Mouse (Mus musculus): ENCODE measurements around the gene Dok3.

Dok3 gene

DNA sequence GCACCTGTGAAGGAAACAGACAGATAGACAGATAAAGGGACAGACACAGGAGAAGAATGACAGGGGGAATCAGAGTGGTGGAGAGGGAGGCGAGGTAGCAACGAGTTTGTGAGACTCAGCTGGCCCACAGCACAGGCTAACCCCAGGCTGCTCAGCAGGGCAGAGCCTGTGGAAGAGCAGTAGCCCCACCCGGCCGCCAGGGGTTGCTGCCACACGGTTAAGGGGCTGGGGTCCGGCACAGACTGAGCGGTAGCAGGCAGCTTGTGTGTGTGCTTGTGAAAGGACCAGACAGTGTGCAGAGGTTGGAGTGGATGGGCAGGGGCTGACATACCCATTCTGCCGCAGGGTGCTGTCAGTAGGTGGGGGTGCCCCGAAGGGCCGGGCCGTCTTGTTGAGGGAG, 21.2 kb downstream of the Dok3 start:
- in situ Hi-C loops (cut with MboI) = no loop called here

DNA sequence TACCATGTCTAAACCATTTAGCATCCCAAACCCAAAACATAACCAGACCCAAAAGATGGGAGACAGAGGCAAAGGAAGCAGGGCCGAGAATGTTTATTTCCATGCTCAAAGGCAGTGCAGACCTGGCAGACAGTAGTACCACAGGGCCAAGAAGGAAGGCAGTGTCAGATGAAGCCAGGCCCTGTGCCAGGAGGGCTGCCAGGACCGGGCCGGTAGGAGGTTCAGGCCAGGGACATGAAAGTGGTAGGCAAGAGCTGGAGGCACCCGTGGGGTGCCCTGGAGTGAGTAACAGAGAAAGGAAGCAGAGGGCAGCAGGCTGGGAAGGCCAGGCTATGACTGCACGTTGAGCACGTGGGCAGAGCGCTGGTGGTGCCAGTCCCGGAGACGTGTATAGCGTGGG, 22.4 kb downstream of the Dok3 start:
- in situ Hi-C loops (cut with MboI) = no loop called here

DNA sequence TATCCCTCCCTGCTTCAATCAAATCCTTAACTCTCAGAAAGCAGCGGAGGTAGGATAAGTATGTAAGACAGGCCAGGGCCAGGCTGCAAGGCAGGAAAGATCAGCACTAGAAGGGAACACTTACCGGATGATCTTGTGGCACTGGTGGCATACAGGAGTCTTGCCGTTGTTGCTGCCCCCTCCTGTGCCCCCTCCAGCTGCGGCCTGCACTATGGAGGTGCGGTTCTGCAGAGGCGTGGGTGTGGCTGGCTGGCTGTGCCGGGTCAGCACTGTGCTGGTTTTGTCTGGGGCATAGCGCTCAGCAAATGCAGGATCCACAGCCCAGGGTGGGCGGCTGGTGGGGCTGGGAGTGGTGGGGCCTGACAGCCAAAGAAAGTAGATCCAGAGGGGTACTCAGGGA, 23.3 kb downstream of the Dok3 start:
- in situ Hi-C loops (cut with MboI) = no loop called here

DNA sequence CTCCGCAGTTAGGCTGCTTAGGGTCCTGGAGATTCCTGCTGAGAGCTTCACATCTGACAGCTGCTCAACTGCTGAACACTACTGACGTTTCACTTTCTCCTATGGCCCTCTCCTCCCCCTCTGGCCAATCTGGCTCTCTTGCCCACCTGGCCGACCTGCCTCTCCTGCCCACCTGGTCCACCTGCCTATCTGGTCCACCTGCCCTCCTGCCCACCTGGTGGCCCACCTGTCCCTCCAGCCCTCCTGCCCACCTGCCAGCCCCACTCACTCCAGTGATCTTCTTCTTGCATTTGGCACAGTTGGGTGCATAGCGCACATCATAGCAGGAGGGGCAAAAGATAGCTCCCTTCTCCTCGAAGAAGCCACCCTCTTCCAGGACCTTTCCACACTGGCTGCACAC, 24.7 kb downstream of the Dok3 start:
- in situ Hi-C loops (cut with MboI) = no loop called here

DNA sequence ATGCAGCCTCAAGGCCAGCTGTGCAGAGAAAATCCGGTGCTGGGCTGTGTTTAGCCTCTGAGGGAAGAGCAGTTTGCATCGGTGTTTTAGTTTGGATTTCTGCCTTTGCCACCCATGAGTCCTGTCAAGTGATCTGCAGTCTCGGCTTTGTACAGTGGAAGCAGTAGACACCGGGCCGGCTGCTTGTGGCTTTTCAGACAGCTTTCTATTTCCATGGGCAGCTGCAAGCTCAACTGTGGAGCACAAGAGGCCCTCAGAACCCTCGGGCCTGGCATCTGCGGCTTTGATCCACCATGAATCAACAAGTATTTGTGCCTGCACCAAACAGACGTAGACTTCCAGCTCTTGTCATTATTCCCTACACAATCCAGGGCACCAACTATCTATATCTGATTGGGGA, 26.7 kb downstream of the Dok3 start:
- in situ Hi-C loops (cut with MboI) = no loop called here

DNA sequence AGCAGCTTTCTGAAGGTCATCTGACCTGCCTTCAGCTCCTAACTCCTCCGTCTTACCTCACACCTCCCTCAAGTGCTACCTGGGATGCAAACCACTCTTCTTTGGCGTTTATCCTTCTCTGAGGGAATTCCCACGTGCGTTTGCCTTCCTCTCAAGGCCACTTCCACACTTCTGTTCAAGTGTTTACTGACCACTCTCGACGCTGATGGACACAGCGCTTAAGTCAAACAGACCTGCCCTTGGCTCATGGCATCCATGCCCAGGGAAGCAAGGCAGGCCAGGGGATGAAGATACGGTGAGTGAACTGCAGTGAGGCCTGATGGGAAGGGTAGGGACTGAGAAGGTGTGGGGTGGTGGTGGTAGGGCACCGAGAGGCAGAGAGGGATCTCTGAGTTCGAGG, 28.5 kb downstream of the Dok3 start:
- in situ Hi-C loops (cut with MboI) = no loop called here

DNA sequence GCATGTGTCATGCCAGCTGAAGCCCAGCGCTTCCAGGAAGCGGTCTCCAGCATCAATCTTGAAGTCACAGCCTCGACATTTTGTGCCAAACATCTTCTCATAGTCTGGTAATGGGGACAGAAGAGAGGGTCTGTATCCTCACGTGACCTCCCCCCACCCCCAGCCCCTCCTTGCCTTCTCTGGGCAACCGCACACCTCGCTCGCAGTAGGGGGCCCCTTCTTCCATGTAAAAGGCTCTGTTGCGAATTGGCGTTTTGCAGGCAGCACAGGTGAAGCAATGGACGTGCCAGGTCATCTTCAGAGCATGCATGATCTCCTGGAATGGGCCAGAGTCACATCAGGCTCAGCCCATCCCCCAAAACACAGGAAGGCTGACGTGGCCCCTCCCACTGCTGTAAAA, 30.2 kb downstream of the Dok3 start:
- in situ Hi-C loops (cut with MboI) = no loop called here

DNA sequence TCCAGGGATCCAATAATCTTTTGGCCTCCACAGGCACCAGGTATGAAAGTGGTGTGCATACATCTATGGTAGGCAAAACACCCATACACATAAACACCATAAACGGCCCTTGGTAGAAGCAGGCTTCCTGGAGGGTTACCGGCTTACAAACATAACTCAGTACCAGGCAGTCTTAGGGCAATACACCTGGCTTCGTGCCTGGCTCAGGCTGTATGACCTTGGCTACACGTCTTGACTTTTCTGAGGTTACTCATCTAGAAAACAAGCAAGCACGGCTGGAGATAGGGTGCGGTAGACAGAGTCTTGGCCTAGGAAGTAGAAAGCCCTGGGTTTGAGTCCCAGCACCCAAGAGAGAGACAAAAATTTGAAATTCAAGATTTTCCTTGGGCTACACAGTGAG, 32.4 kb downstream of the Dok3 start:
- in situ Hi-C loops (cut with MboI) = no loop called here

DNA sequence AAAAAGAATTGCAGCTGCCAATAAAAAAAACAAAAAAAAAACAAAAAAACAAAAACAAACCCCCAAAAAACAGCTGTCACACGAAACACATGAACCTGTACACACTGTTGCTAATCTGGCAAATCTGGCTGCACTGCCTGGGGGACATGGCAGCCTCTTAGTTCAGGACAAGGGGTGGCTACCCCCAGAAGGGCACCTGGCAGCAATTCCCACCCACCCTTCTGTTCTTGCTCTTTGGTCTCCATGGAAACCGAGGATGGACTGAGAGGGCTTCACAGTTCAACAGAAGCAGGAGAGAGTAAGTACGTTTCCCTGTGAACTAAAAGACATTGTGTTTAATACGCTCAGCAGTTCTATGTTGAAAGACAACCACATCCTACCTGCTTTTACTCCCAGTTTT, 33.4 kb downstream of the Dok3 start:
- in situ Hi-C loops (cut with MboI) = no loop called here

DNA sequence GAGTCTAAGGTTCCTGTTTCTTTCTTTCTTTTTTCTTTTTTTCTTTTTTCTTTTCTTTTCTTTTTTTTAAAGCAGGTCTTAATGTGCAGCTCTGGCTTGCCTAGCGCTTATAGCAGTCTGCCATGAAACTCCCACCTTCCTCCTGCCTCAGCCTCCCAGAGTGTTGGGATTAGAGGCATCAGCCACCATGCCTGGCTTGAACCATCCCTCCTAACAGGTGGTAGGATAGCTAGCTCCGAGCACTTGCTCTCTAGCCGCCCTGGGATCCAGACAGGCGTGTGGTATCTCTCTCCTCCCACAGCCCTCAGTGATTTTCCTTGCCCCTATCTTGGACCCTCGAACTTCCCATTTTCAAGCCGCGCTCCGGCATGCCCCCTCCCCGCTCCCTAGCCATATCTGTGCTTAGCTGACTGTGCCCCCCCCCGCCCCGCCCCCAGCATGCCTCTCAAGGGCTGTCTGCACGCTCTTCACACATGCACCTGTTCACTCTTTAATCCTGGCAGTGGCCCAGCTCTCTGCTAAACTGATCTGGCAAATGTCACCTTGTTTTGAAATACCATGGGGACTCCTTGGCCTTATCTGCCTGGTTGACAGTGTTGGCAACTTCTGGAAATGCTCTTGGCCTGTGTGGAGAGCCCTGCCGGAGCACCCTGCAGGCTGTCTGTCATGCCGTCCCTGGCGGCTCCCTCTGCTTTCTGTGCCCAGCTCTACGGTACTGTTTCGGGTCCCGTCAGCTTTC, 34.0 kb downstream of the Dok3 start:
- in situ Hi-C loops (cut with MboI) = no loop called here

DNA sequence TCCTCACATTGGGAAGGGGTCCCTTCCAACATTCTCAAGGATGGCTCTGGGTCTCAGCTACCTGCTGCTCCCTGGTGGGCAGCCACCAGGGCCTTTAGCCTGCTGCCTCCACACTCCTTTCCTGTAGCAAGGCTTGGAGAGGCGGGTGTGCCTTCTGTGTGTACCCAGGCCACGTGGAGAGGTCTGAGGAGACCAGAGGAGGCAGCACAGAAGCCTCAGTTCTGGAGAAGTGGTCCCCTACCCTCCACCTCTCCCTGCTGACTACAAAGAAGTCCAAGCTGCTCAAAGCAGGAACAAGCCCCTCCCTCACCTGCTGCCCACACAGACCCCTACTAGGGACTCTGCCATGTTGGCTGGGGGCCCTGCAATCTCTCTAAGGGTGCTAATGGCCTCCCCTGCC, 34.8 kb downstream of the Dok3 start:
- in situ Hi-C loops (cut with MboI) = no loop called here

DNA sequence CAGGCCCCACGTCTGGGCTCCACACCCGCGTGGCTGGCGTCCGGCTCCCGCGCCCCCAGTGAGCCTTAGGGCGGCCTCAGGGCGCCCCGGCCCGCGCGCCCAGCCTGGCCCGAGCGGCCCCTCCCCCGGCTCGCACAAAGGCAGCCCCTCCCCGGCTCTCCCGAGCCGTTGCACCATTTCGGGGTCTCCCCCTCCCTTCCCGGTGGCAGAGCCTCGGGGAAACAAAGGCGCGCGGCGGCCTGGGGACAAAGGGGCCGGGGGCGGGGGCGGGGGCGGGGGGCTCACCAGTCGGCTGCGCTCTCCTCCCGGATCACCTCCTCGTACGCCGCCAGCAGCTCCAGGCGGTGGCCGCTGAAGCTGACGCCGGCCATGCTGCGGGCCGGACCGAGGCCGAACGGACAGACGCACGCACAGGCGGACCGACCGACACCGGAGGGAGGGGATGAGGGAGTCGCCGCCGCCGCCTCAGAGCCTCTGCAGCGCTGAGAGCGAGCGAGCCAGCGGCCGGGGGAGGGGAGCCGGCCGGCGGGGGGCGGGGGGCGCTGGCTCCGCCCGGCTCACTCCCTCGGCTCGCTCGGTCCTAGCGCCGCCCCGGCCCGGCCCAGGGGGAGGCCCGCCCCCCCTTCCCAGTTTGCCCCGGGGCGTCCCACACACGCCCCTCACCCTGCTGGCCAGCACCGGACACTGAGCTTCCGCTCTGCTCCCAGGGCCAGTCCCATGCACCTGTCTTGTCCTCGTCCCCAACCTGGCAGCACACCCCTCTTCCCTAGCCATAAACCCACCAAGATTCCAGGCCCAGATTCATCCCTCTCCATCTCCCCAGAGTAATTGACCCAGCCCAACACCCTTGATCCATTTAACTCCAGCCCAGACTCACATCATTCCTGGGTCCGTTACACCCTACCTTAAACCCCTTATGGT, 41.3 kb downstream of the Dok3 start, which contains the start of gene Dbn1:
TSS of gene Dbn1 (minus strand) at position 534 of the 921 bp plus-strand sequence.
- in situ Hi-C loops (cut with MboI) = no loop called here

DNA sequence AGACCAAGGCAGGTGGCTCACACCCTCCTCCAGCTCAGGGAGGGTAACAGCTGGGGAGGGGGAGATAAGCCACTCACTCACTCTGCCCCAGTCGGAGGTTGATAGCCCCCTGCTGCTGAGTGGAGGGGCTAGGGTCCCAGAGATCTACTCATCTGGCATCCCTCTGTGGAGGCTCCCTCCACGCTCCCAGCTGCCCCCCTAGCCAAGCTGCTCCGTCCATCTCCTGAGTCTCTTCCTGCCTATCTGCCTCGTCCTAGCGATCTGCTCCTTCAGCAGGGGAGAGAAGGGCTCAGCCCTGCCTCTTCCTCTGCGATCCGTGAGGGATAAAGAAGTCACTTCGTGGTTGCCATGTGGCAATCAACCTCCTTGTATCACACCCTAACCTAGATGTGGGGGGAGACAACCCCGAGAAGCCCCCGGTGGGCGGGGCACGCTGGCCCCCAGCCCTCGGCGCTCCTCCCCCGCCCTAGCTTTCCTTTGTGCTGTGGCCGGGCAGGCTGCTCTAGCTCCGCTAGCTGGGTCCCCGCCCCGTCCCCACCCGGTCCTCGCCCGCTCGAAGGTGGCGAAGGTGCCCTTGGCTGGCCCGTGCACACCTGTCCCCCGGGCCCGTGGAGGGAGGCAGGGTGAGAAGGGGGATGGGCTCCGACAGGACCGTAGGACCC, 42.0 kb downstream of the Dok3 start:
- in situ Hi-C loops (cut with MboI) = no loop called here

DNA sequence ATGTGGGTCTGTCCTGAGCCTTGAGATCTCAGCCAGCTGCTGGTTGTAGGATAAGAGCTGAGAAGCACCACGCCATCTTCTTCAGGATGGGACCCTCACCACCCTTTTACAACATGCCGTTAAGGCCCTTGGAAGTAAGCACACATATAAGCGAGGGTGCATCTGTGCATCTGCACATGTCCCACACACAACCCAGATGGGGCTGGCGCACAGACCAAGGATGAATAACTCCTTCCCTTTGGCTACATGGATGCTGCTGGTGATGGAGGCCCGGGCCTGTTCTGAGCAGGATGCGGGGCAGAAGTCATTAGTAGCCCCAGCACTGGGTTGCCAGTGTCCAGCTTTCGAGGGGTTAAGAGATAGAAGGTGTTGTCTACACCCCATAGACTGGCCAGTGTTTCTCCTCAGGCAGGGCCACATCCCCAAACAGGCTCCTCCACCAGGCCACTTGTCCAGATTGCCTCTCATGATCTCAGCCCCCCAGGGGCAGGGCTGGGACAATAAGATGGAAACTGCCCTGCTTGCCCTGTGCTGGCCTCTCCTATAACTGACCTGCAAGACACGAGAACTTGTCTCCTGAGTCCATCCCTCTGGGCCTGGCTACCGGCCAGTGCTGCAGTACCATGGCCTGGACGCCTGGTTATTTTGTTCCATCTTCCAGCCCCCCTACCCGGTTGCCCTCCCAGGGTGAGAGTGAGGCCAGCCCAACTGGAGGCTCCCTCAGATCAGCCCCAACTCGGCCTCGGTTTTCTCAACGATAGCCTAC, 42.9 kb downstream of the Dok3 start:
- in situ Hi-C loops (cut with MboI) = no loop called here

DNA sequence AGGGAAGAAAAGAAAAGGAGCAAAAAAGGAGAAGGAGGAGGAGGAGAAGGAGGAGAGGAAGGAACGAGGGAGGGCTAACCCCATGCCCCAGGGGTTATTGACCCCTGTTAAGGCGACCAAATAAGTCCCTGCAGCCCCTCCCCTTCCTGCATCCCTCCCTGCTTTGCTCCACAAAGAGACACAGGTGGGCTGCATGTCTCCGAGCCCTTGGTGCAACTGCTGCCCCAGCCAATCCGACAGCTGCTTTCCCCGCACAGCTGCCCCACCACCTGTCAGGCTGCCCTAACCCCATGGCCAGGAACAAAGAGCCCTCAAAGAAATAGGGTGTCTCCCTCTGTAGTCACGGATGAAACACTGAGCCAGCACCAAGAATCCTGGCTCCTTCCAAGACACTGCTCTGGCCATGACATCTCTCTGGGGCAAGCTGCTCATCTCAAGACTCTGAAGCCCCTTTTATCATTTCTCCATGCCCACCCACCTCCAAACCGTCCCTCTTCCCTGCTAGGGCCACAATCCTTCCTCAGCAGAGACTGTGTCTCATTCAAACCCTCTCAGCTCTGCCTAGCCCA, 44.5 kb downstream of the Dok3 start:
- in situ Hi-C loops (cut with MboI) = no loop called here

DNA sequence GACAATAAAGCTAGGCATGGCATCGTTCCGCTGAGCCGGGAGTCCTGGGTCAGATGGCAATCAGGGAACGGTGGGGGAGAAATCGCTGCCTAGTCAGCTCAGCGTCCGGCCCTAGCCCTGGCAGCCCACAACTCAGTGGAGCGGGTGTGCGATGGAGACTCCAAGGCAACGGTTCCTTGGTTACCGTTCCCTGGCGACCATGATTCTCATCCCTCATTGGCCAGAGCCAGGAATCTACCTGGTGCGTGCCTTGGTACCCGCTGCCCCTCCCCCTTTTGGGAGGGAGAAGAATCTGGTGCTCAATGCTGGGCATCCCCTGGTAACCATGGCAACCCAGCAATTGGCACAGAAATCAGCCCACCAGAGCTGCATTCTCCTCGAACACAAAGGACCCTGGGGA, 45.5 kb downstream of the Dok3 start:
- in situ Hi-C loops (cut with MboI) = no loop called here

DNA sequence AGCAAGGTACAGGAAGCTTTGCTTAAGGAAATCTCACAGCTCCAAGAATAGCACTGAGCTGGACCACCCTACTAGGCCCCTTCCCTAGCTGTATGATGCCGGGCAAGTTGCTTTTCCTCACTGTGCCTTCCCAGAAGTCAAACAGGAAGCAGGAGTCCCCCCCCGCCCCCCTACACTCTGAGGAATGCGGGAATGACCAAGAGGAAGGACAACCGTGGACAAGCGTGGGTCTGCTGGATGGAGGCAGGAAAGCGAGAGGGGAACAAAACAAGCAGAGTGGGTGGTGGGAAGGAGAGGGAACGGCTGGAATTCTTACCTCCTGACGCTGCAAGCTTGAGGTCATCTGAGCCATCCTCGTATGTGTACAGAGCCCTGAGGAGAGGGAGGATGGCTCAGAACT, 46.0 kb downstream of the Dok3 start:
- in situ Hi-C loops (cut with MboI) = no loop called here

DNA sequence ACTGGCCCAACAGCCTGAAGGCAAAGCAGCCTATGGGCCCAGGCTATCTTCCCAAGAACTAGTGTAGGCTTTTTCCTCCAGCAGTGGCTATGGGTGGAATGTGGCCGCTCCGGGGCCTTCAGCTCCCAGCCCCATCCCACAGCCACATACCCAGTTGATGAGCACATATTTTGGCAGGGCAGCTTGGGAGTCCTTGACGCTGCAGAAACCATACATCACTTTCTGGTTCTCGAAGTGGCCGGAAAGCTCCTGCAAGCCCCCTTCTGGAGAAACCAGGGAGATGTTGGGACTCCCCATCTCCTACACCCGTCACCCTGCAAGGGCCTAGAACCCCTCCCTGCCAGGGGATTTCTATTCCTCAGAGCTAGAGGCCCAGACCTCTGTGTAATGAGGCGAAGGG, 46.6 kb downstream of the Dok3 start:
- in situ Hi-C loops (cut with MboI) = no loop called here

DNA sequence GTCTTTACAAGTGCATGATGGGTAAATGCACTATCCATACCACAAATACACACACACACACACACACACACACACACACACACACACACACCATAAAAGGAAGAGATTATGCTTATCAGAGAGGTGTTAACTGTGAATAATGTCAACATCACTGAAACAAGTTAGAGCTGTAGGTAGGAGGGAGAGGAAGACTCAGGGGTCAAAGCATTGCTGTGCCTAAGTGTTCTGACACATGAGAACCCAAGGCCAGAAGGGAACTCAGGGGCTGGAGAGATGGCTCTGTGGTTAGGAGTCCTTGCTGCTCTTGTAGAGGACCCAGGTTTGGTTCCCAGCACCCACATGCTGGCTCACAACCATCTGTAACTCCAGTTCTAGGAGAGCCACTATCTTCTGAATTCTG, 49.2 kb downstream of the Dok3 start:
- in situ Hi-C loops (cut with MboI) = no loop called here

DNA sequence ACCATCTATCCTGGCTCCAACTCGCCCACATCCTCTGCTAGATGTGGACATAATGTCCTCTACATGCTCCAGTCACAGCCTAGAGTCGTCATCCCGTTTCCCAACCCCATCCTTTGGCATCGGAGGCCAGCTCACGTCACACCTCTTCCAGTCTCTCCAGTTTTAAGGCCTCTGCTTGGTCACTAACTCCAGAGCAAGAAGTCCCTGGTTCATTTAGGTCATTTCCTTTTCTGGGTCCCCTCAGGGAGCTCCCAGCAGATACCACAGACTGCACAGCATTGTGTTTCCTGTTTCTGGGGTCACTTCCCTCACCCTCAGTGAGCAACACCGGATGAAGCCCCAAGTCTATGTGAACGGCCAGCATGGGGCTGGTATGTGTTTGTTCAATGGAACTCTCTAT, 50.1 kb downstream of the Dok3 start:
- in situ Hi-C loops (cut with MboI) = no loop called here

DNA sequence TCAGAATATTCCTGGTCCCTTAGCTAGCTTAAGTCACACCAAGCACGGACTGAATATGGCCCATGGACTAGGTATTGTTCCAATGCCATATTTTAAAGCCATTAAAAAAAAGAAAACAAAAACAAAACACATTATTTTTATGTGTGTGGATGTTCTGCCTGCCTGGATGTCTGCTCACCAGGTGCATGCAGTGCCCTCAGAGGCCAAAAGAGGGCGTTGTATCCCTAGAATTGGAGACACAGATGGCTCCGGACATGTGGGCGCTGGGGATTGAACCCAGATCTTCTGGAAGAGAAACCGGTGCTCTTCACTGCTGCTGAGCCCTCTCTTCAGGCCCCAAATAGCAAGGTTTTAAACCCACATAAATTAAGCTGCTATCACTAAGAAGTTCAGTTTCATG, 51.1 kb downstream of the Dok3 start:
- in situ Hi-C loops (cut with MboI) = no loop called here

DNA sequence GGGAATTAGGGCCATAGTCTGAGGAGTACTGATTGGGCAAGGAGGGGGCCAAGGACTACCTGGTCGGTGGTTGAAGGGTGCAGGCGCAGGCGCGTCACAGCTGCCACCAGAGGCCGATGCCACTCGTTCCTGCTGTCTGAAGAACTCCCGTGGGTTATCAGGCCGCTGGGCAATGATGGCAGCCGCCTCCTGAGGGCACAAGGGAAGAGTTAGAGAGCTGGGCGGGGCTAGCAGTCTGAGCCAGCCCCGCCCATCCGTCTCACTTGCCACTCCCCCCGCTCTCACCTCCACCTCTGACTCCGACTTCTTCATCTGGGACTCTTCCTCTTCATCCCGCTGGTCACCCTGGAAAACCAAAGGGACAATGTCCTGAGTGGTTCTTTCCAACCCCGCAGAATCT, 51.6 kb downstream of the Dok3 start:
- in situ Hi-C loops (cut with MboI) = no loop called here

Measured in mature B cell (primary cell).